Mouse (Mus musculus) limb, embryonic 14.5 days (tissue): ENCODE measurements around the gene Krtcap2. TPM values are rescaled to one million over a fixed set of nuclear protein-coding genes. Genes with fewer than 3 reads are reported as not detected.

Experiments
- ATAC-seq: fragments of 200-750 bp; cut with Nextera tagmentation; 2 replicates; pipeline ENCODE4 v1.8.0; 2017; ENCODE audit warnings: low read depth, moderate number of reproducible peaks, moderate TSS enrichment; ENCODE audit not compliant: low FRiP score
- DNase-seq: peaks from one replicate; pipeline ENCODE4 v3.0.0-alpha.2; 2015; ENCODE audit warnings: low spot score
- H3K27ac ChIP-seq: fragments of 300-500 bp; sonication (generic); replicated peaks from 2 replicates; pipeline ENCODE4 v1.5.1; 2014; ENCODE audit warnings: low read depth, mild to moderate bottlenecking, low read length, moderate library complexity, mixed read lengths
- H3K27me3 ChIP-seq: fragments of 300-500 bp; sonication (generic); 2 replicates; pipeline ENCODE4 v1.6.1; 2014; ENCODE audit warnings: low read length, mixed read lengths; ENCODE audit not compliant: control insufficient read depth, insufficient read depth
- H3K36me3 ChIP-seq: fragments of 300-500 bp; sonication (generic); 2 replicates; pipeline ENCODE4 v1.6.1; 2014; ENCODE audit warnings: mild to moderate bottlenecking, low read length, moderate library complexity, mixed read lengths; ENCODE audit not compliant: control insufficient read depth, insufficient read depth
- H3K4me1 ChIP-seq: fragments of 300-500 bp; sonication (generic); 2 replicates; pipeline ENCODE4 v1.6.1; 2014; ENCODE audit warnings: antibody characterized with exemption, low read length, mixed read lengths; ENCODE audit not compliant: control insufficient read depth, insufficient read depth
- H3K4me2 ChIP-seq: fragments of 300-500 bp; sonication (generic); replicated peaks from 2 replicates; pipeline ENCODE4 v1.6.1; 2014; ENCODE audit warnings: low read depth, mild to moderate bottlenecking, low read length, moderate library complexity; ENCODE audit not compliant: severe bottlenecking
- H3K4me3 ChIP-seq: fragments of 300-500 bp; sonication (generic); replicated peaks from 2 replicates; pipeline ENCODE4 v1.5.1; 2014; ENCODE audit warnings: low read length
- H3K9ac ChIP-seq: fragments of 300-500 bp; sonication (generic); 2 replicates; pipeline ENCODE4 v1.6.1; 2014; ENCODE audit warnings: mild to moderate bottlenecking, low read depth, low read length, moderate library complexity; ENCODE audit not compliant: severe bottlenecking
- H3K9me3 ChIP-seq: fragments of 300-500 bp; sonication (generic); 2 replicates; pipeline ENCODE4 v1.6.1; 2016; ENCODE audit warnings: low read length; ENCODE audit not compliant: control insufficient read depth
- POLR2A ChIP-seq: fragments of 200-500 bp; IDR thresholded peaks from 2 replicates; pipeline ENCODE4 v1.8.0; 2012; ENCODE audit warnings: inconsistent platforms, mild to moderate bottlenecking, moderate library complexity, borderline replicate concordance; ENCODE audit not compliant: insufficient read depth, insufficient read length; ENCODE audit errors: extremely low read depth
- WGBS: fragments of 180-500 bp; shearing (Covaris S2); extraction: QIAGEN DNeasy Blood & Tissue Kit; methylation state at CpG from one replicate; pipeline ENCODE4 v1.1.7; 2014; 5-methylcytosine and 5-hydroxymethylcytosine counted together
- polyA plus RNA-seq, 2 experiments: library from polyadenylated mRNA; depleted of rRNA in 1 of 2; stranded (reverse) in 1 of 2; unstranded in 1 of 2; fragments of >200 nt; fragmentation: Nextera tagmentation in 1 of 2; extraction: Ambion mirVana in 1 of 2; gene quantifications; 2 replicates each; pipeline versions ENCODE4 v1.2.1 to v1.2.3; 2012 to 2014

The Krtcap2 gene
- polyA plus RNA-seq, 2 experiments: 121 to 353 TPM

GRCm38 (mm10) chr3:89266439-89266893 is 20.7 kb downstream of the Krtcap2 start:
- Histone ChIP-seq H3K4me2 (peak overlapping the region; percentile 82), H3K9me3 (no peaks in the 10 kb centered on the region), H3K27ac (peak overlapping the region; percentile 73), H3K27me3 (no peaks in the 10 kb centered on the region), H3K36me3 (0 out of 2 replicates have a peak, but pooled peaks cover 6% of the 10 kb centered on the region), H3K4me1 (peaks cover 30% of the 10 kb centered on the region), H3K9ac (peak overlapping the region; percentile 87), H3K4me3 (peak overlapping the region; percentile 84)
- peak; percentile 70; the same call in 1 of the 2 replicates for TF ChIP-seq POLR2A
- ATAC-seq: peak; percentile 86
- WGBS: 2% methylated on average over 20 of the region's 20 CpGs
- peak; percentile 86 for DNase-seq

- peaks cover 19% of the 10 kb centered on the region for H3K36me3 ChIP-seq
- DNase-seq: no peak
- no peaks in the 10 kb centered on the region for H3K9me3 ChIP-seq
- H3K4me1 ChIP-seq: peaks cover 30% of the 10 kb centered on the region
- no peak for ATAC-seq
- no peak for TF ChIP-seq POLR2A
- H3K27me3 ChIP-seq: no peaks in the 10 kb centered on the region
- H3K27ac ChIP-seq: no peak overlapping the region
- peak overlapping the region; percentile 53; the same call in 1 of the 2 replicates for H3K4me3 ChIP-seq
- H3K4me2 ChIP-seq: peak overlapping the region; percentile 54
- WGBS: 55% methylated on average over 8 of the region's 8 CpGs
- H3K9ac ChIP-seq: 0 out of 2 replicates have a peak overlapping the region, but pooled peaks have one; percentile 3
Measured at GRCm38 (mm10) chr3:89268916-89269315, 23.1 kb downstream of the Krtcap2 start.

- 3% methylated on average over 37 of the region's 39 CpGs for WGBS
- Histone ChIP-seq H3K9me3 (no peaks in the 10 kb centered on the region), H3K4me1 (peaks cover 30% of the 10 kb centered on the region), H3K36me3 (peaks cover 30% of the 10 kb centered on the region), H3K4me3 (peak within 1 kb of the TSS; percentile 53), H3K4me2 (peak within 1 kb of the TSS; percentile 54), H3K27me3 (no peaks in the 10 kb centered on the region), H3K9ac (peak within 1 kb of the TSS; percentile 75), H3K27ac (peak within 1 kb of the TSS; percentile 85)
- peak; percentile 66 for DNase-seq
- TF ChIP-seq POLR2A: peak; percentile 80; the same call in 1 of the 2 replicates
- peak; percentile 76 for ATAC-seq
Measured at GRCm38 (mm10) chr3:89270051-89270755, 24.4 kb downstream of the Krtcap2 start, which contains the start of gene Slc50a1. Gene Slc50a1 (minus strand): TSS chr3:89270570.

- H3K4me1 ChIP-seq: peaks cover 29% of the 10 kb centered on the region
- no peaks in the 10 kb centered on the region for H3K27me3 ChIP-seq
- ATAC-seq: no peak
- no peak for DNase-seq
- 76% methylated on average over 6 of the region's 6 CpGs for WGBS
- H3K4me3 ChIP-seq: peak overlapping the region; percentile 53
- peaks cover 37% of the 10 kb centered on the region for H3K36me3 ChIP-seq
- no peaks in the 10 kb centered on the region for H3K9me3 ChIP-seq
- TF ChIP-seq POLR2A: no peak
- peak overlapping the region; percentile 85 for H3K27ac ChIP-seq
- H3K9ac ChIP-seq: peak overlapping the region; percentile 75
- H3K4me2 ChIP-seq: peak overlapping the region; percentile 54
Measured at GRCm38 (mm10) chr3:89270891-89271290, 25.1 kb downstream of the Krtcap2 start.

- ATAC-seq (no peak), DNase-seq (no peak)
- peaks cover 41% of the 10 kb centered on the region for H3K36me3 ChIP-seq
- H3K27ac ChIP-seq: no peak overlapping the region
- WGBS: 45% methylated on average over 6 of the region's 6 CpGs
- no peak overlapping the region for H3K4me3 ChIP-seq
- no peak for TF ChIP-seq POLR2A
- H3K9me3 ChIP-seq: no peaks in the 10 kb centered on the region
- no peak overlapping the region for H3K9ac ChIP-seq
- H3K4me2 ChIP-seq: no peak overlapping the region
- H3K4me1 ChIP-seq: peaks cover 32% of the 10 kb centered on the region
- no peaks in the 10 kb centered on the region for H3K27me3 ChIP-seq
Measured at GRCm38 (mm10) chr3:89271760-89272159, 26.0 kb downstream of the Krtcap2 start.
